Mouse (Mus musculus) forebrain, embryonic 12.5 days (tissue): ENCODE data around the gene Zkscan4. TPM values are rescaled to one million over a fixed set of nuclear protein-coding genes. Genes with fewer than 3 reads are reported as not detected.
A peak's percentile ranks its signal among the peaks of the same experiment; 100 is the strongest.
"Not testable (repeated sequence)": the region's sequence is repeated elsewhere in the genome, so short reads cannot be mapped to it uniquely, and the experiment has no call there.

Source experiments
- ATAC-seq: fragments of 200-750 bp; cut with Nextera tagmentation; 2 replicates; pipeline ENCODE4 v1.8.0; 2017; ENCODE audit warnings: moderate TSS enrichment; ENCODE audit not compliant: low FRiP score
- H3K27ac ChIP-seq: fragments of 300-500 bp; sonication (generic); 2 replicates; pipeline ENCODE4 v1.5.1; 2016; ENCODE audit warnings: mild to moderate bottlenecking
- H3K27me3 ChIP-seq: fragments of 300-500 bp; sonication (generic); 2 replicates; pipeline ENCODE4 v1.6.1; 2016; ENCODE audit warnings: mild to moderate bottlenecking
- H3K36me3 ChIP-seq: fragments of 300-500 bp; sonication (generic); replicated peaks from 2 replicates; pipeline ENCODE4 v1.6.1; 2016; ENCODE audit warnings: mild to moderate bottlenecking
- H3K4me1 ChIP-seq: fragments of 300-500 bp; sonication (generic); 2 replicates; pipeline ENCODE4 v1.6.1; 2016
- H3K4me2 ChIP-seq: fragments of 300-500 bp; sonication (generic); 2 replicates; pipeline ENCODE4 v1.6.1; 2016; ENCODE audit warnings: mild to moderate bottlenecking, moderate library complexity
- H3K4me3 ChIP-seq: fragments of 300-500 bp; sonication (generic); replicated peaks from 2 replicates; pipeline ENCODE4 v1.5.1; 2016; ENCODE audit warnings: mild to moderate bottlenecking
- H3K9ac ChIP-seq: fragments of 300-500 bp; sonication (generic); 2 replicates; pipeline ENCODE4 v1.6.1; 2016; ENCODE audit warnings: mild to moderate bottlenecking
- H3K9me3 ChIP-seq: fragments of 300-500 bp; sonication (generic); 2 replicates; pipeline ENCODE4 v1.6.1; 2016
- WGBS: fragments of 180-500 bp; shearing (Covaris S2); methylation state at CpG from one replicate; pipeline ENCODE4 v1.1.7; 2016; 5-methylcytosine and 5-hydroxymethylcytosine counted together
- polyA plus RNA-seq: library from polyadenylated mRNA; unstranded; fragments of >200 nt; fragmentation: Nextera tagmentation; extraction: Ambion mirVana; gene quantifications from 2 replicates; pipeline ENCODE4 v1.2.1, GENCODE M21; 2016

Gene Zkscan4
- polyA plus RNA-seq, result 6.3 and 6.4 TPM in 2 replicates

DNA sequence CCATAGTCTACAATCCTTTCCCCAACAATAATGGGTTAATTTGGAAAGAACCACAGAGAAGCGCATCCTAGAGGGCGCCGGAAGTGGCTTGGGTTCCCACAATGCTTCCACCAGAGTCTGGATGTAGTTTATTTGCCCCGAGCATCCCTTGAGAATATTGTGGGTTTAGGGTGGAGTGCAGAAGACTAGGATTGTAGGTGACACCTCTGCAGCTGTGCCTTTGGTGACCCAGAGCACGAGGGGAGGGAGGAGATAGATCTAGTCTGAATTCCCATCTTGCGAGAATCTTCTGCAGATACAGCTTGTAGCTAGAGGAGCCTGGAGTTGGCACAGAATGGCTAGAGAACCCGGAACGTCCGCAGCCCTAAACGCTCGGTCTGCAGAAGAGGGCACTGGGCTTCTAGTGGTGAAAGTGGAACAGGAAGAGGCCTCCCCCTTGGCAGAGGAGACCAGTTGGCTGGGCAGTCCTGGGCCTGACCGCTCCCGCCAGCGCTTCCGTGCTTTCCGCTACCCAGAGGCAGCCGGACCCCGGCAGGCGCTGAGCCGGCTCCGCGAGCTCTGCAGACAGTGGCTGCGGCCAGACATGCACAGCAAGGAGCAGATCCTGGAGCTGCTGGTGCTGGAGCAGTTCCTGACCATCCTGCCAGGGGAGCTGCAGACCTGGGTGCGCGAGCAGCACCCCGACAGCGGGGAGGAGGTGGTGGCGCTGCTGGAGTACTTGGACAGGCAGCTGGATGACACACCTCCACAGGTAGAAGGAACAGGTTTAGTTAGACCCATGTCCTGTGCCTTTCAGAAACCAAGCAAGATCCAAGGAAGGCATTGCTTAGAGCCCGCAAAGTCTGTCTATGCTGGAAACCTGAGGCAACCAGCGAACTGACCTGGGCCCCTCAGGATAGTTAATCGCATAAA is at the start of gene Zkscan4, which contains the start of gene Gm10065:
Zkscan4 (plus strand) TSS at position 149 of the 912 bp plus-strand sequence.
Gm10065 (minus strand) TSS at position 683 of the 912 bp plus-strand sequence.
- Histone ChIP-seq H3K9ac (peak within 1 kb of the TSS; percentile 74), H3K4me3 (peak within 1 kb of the TSS; percentile 54), H3K4me2 (peak within 1 kb of the TSS; percentile 69), H3K27ac (peak within 1 kb of the TSS; percentile 70; the same call in 1 of the 2 replicates)
- not testable (repeated sequence) for H3K9me3 ChIP-seq, H3K27me3 ChIP-seq, H3K36me3 ChIP-seq, H3K4me1 ChIP-seq
- peak; percentile 89 for ATAC-seq
- 4% methylated on average over 29 of the region's 31 CpGs for WGBS

- WGBS, result 86% methylated on average over 4 of the region's 4 CpGs
- H3K9me3 ChIP-seq, result no peaks in the 10 kb centered on the region
- peaks cover 8% of the 10 kb centered on the region for H3K4me1 ChIP-seq
- no peak for ATAC-seq
- H3K4me3 ChIP-seq, result no peak overlapping the region
- H3K27ac ChIP-seq, result no peak overlapping the region
- H3K9ac ChIP-seq, result no peak overlapping the region
- no peaks in the 10 kb centered on the region for H3K27me3 ChIP-seq
- no peak overlapping the region for H3K4me2 ChIP-seq
- H3K36me3 ChIP-seq, result no peaks in the 10 kb centered on the region
Measured at GRCm38 (mm10) chr13:21435476-21435875, 43.2 kb upstream of the Zkscan4 start.

DNA sequence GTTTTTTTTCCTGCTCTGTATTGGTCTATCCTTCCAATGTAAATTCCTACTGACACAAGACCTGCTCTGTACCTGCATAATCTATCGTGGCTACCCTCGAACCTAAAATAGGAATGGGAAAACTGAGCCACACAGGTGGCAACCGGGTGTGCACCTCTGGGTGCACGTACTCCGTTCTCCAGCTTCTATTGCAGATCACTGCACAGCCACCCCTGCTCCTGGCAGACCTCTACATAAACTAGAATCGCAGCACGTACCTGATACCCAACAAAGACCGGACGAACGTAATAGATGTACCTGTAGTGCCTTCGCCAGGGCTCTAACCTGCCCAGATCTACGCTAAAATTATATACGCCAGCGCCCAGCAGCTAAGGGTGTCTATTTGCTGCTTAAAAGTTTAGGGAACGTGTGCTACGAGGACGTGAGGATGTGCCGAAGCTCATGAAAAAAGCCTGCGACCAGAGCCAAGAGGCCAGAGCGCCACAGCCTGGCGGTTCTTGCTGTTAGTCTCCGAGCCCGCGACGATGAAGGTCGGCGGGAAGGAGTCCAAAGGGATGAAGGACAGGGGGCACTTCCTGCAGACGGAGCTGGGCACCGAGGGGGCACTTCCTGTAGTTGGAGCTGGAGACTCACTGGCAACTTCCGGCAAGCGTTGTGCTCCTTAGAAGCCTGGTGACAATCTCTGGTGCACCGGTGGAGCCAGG is 38.1 kb upstream of the Zkscan4 start, which contains the start of gene Pgbd1:
Pgbd1 (minus strand) TSS at position 556 of the 704 bp plus-strand sequence.
- no peaks in the 10 kb centered on the region for H3K27me3 ChIP-seq
- H3K27ac ChIP-seq, result peak within 1 kb of the TSS; percentile 75

DNA sequence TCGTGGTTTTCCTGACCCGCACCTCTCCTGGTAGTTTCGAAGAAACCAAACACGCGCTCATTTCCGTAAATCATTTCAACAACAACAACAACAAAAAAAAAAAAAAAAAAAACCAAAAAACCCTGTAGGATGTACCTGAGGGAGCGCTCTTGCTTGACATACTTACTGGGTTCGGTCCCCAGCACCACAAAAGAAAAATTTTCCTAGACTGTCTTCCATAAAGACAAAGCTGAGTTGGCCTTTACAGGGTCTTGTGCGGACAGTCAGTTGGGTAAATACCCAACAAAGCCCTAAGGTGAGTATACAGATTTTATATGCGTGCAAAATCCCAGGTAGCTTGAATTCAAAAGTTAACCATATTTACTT is 37.5 kb upstream of the Zkscan4 start:
- Histone ChIP-seq H3K9me3 (no peaks in the 10 kb centered on the region), H3K4me1 (peaks cover 14% of the 10 kb centered on the region), H3K4me2 (peak overlapping the region; percentile 80), H3K4me3 (peak overlapping the region; percentile 54), H3K9ac (peak overlapping the region; percentile 71; the same call in 1 of the 2 replicates), H3K27ac (no peak overlapping the region; the same call in 1 of the 2 replicates), H3K36me3 (peaks cover 33% of the 10 kb centered on the region), H3K27me3 (no peaks in the 10 kb centered on the region)
- 16% methylated on average over 10 of the region's 10 CpGs for WGBS
- peak; percentile 62 for ATAC-seq

More for the DNA sequence above, 38.1 kb upstream of the Zkscan4 start, which contains the start of gene Pgbd1:
- Histone ChIP-seq H3K36me3 (peaks cover 28% of the 10 kb centered on the region), H3K4me2 (peak within 1 kb of the TSS; percentile 80), H3K9ac (peak within 1 kb of the TSS; percentile 71), H3K4me3 (peak within 1 kb of the TSS; percentile 54), H3K9me3 (no peaks in the 10 kb centered on the region), H3K4me1 (peaks cover 14% of the 10 kb centered on the region)
- under 1% methylated on average over 32 of the region's 32 CpGs for WGBS
- ATAC-seq, result peak; percentile 93

- Histone ChIP-seq H3K4me2 (no peak overlapping the region), H3K9me3 (no peaks in the 10 kb centered on the region), H3K9ac (no peak overlapping the region), H3K36me3 (peaks cover 60% of the 10 kb centered on the region), H3K27ac (no peak overlapping the region), H3K27me3 (no peaks in the 10 kb centered on the region), H3K4me1 (peaks cover under 1% of the 10 kb centered on the region; the same call in 1 of the 2 replicates), H3K4me3 (no peak overlapping the region)
- ATAC-seq, result no peak
- WGBS, result 91% methylated on average over 9 of the region's 9 CpGs
Measured at GRCm38 (mm10) chr13:21446796-21447195, 31.9 kb upstream of the Zkscan4 start.

DNA sequence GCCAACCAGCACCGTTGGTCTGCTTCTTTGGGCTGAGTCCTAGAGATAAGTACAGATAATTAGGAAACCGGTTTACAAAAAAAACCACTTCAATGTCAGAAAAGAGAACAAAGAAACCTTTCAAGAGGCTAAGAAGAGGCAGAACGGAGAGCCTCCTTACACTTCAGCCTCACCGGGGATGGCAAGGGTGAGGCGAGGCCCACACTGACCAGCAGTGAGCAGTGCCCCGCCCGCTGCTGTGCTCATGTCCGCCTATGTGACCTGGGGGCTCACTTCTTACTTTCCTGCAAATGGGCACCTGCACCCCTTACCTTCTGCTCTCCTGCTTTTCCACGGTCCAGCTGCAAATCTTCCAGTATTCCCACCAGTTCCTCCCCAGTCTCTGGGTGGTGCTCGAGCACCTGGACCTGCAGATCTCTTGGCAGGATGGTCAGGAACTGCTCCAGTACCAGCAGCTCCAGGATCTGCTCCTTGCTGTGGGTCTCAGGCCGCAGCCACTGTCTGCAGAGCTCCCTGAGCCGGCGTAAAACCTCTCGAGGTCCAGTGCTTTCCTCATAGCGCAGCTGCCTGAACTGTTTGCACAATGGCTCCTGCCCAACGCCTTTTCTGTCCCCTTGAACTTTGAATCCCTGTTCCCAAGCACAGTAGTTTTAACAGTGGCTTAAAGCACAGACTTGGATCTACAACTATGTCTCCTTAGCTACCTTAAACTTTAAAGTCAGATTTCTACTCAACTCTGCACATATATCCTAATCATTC is 30.7 kb upstream of the Zkscan4 start:
- ATAC-seq, result no peak
- 84% methylated on average over 16 of the region's 16 CpGs for WGBS
- Histone ChIP-seq H3K9me3 (no peaks in the 10 kb centered on the region), H3K4me2 (no peak overlapping the region), H3K36me3 (peaks cover 56% of the 10 kb centered on the region), H3K4me1 (peaks cover 13% of the 10 kb centered on the region), H3K27me3 (no peaks in the 10 kb centered on the region), H3K4me3 (no peak overlapping the region), H3K27ac (no peak overlapping the region), H3K9ac (no peak overlapping the region)

GRCm38 (mm10) chr13:21453042-21453441 is 25.7 kb upstream of the Zkscan4 start:
- H3K4me1 ChIP-seq, result peaks cover 14% of the 10 kb centered on the region
- H3K4me3 ChIP-seq, result peak overlapping the region; percentile 73
- peaks cover 10% of the 10 kb centered on the region for H3K36me3 ChIP-seq
- peak overlapping the region; percentile 76 for H3K9ac ChIP-seq
- H3K4me2 ChIP-seq, result peak overlapping the region; percentile 79
- H3K9me3 ChIP-seq, result no peaks in the 10 kb centered on the region
- ATAC-seq, result peak; percentile 42; the same call in 1 of the 2 replicates
- 2% methylated on average over 13 of the region's 13 CpGs for WGBS
- peak overlapping the region; percentile 75 for H3K27ac ChIP-seq
- H3K27me3 ChIP-seq, result peaks cover 9% of the 10 kb centered on the region; the same call in 1 of the 2 replicates

- peak within 1 kb of the TSS; percentile 75 for H3K27ac ChIP-seq
- peak within 1 kb of the TSS; percentile 79 for H3K4me2 ChIP-seq
- WGBS, result 0% methylated on average over 23 of the region's 23 CpGs
- peaks cover 14% of the 10 kb centered on the region for H3K4me1 ChIP-seq
- H3K4me3 ChIP-seq, result peak within 1 kb of the TSS; percentile 73
- no peaks in the 10 kb centered on the region for H3K9me3 ChIP-seq
- peaks cover 7% of the 10 kb centered on the region; the same call in 1 of the 2 replicates for H3K36me3 ChIP-seq
- peaks cover 9% of the 10 kb centered on the region; the same call in 1 of the 2 replicates for H3K27me3 ChIP-seq
- ATAC-seq, result peak; percentile 94
- H3K9ac ChIP-seq, result peak within 1 kb of the TSS; percentile 76
Measured at GRCm38 (mm10) chr13:21453449-21453848, 25.3 kb upstream of the Zkscan4 start, which contains the start of gene Zscan26. Zscan26 (minus strand) TSS chr13:21453730.

DNA sequence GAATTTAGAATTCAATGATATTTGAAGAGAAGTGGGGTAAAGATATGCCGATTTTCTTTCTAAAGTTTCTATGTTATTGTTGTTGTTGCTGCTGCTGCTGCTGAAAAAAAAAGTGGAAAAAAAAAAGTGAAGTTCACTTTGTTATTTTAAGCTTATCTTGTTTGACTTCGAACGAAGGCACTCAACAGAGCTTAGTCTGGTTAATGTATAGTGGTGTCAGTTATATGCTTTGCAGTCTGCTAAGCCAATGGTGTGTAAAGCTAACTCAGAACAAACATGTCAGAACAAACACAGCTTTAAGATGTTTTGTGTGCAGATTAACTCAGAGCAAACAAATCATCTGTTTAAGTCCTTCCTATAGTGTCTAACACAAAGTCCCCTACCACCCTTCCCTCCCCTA is 24.6 kb upstream of the Zkscan4 start:
- Histone ChIP-seq H3K4me3 (no peak overlapping the region), H3K9me3 (no peaks in the 10 kb centered on the region), H3K4me2 (no peak overlapping the region), H3K9ac (no peak overlapping the region), H3K4me1 (peaks cover 14% of the 10 kb centered on the region), H3K36me3 (peaks cover 2% of the 10 kb centered on the region; the same call in 1 of the 2 replicates), H3K27ac (no peak overlapping the region), H3K27me3 (peaks cover 9% of the 10 kb centered on the region; the same call in 1 of the 2 replicates)
- 94% methylated on average over 3 of the region's 3 CpGs for whole genome bisulfite sequencing
- no peak for ATAC-seq

DNA sequence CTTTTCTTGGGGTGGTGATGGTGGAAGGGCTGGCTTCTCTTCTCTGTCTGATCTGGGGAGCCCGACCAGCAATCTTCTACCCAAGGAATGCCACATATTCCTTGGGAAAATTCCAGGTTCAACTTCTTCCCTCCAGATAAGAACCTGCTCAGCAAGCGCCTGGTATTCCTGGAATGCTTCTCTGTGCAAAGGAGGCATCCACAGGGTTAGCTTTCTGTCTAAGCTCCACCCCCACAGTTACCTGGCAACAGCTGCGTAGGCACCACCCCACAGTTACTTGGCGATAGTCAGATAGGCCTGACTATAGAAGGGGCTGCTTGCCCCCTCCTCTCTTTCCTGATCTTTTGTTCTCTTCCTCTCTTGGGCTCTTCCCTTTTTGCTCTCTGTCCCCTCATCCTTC is 22.4 kb upstream of the Zkscan4 start:
- ATAC-seq, result no peak
- Histone ChIP-seq H3K9ac (no peak overlapping the region), H3K27me3 (peaks cover 12% of the 10 kb centered on the region; the same call in 1 of the 2 replicates), H3K27ac (no peak overlapping the region), H3K4me3 (no peak overlapping the region), H3K4me1 (peaks cover 14% of the 10 kb centered on the region), H3K4me2 (no peak overlapping the region), H3K9me3 (no peaks in the 10 kb centered on the region), H3K36me3 (no peaks in the 10 kb centered on the region)
- 22% methylated on average over 4 of the region's 4 CpGs for WGBS

DNA sequence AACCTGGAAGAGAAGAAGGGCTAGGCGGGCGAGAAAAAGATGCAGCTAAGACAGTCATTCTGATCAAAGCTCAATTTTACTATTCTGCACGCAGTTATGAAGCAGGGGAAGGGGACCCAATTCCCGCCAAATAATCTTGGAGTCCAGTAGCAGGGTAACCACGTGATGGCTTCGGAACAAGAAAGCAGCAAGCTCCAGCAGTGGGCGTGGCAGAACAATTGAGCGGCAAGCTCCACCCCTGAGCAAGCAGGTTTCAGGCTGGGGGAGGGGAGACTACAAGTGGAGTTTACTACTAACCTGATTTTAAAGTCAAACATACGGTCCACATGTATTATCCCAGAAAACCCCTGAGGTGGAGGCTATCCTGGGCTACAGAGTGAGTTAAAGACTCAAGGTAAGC is 16.2 kb upstream of the Zkscan4 start:
- H3K27ac ChIP-seq, H3K9ac ChIP-seq, H3K4me2 ChIP-seq, H3K4me3 ChIP-seq, ATAC-seq, H3K9me3 ChIP-seq, H3K4me1 ChIP-seq, H3K36me3 ChIP-seq, H3K27me3 ChIP-seq: not testable (repeated sequence)
- whole genome bisulfite sequencing, result 59% methylated on average over 9 of the region's 9 CpGs
